Comparison of ENCODE assay signal across 9 mouse cellular contexts in genomic region chr7:127712461-127713385, GRCm38 (mm10). TPM values are rescaled to one million over a fixed set of nuclear protein-coding genes. Genes with fewer than 3 reads are reported as not detected.
A peak's percentile ranks its signal among the peaks of the same experiment; 100 is the strongest.
DNase-seq lines count a peak whose midpoint lies in the region; ATAC-seq and TF ChIP-seq lines count a peak whose summit lies in the region.
"Had no signal": no experiment of that assay in that cellular context is flagged by ENCODE, and none has a peak within 500 bp of the region (broad histone marks: within the 10 kb centered on the region; RNA-seq: fewer than 3 reads in every experiment).

Gene Ctf1 (plus strand): TSS chr7:127712736.

- no peak for ATAC-seq in G1E (ENCODE audit: extremely low read depth, insufficient number of reproducible peaks, low FRiP score, poor library complexity, severe bottlenecking)
- peak; percentile 73 for ATAC-seq in forebrain, embryonic 16.5 days
- peak; percentile 39 for ATAC-seq in lung, embryonic 14.5 days (ENCODE audit: insufficient read depth)

- no peak for TF ChIP-seq CTCF in G1E (IDR thresholded peaks at IDR 0.05; ENCODE audit: low read depth, low read length)
- TF ChIP-seq CTCF in layer of hippocampus, adult 2 months (conservative IDR thresholded peaks at IDR 0.05) = no peak
- TF ChIP-seq CTCF in lung, embryonic 14.5 days (IDR thresholded peaks at IDR 0.05; ENCODE audit: low read depth) = no peak
- no peak for TF ChIP-seq CTCF in olfactory bulb, adult 2 months (IDR thresholded peaks at IDR 0.05; ENCODE audit: insufficient read depth, low read depth, low read length)

- peak within 1 kb of the TSS; percentile 50 for H3K4me2 ChIP-seq in forebrain, embryonic 16.5 days (ENCODE audit: low read length)
- peak within 1 kb of the TSS; percentile 77 for H3K4me2 ChIP-seq in lung, embryonic 14.5 days

- no peaks in the 10 kb centered on the region for H3K9me3 ChIP-seq in G1E (replicated peaks)
- H3K9me3 ChIP-seq in forebrain, embryonic 16.5 days (ENCODE audit: control insufficient read depth, low read length) = no peaks in the 10 kb centered on the region
- H3K9me3 ChIP-seq in lung, embryonic 14.5 days (ENCODE audit: low read depth, low read length) = no peaks in the 10 kb centered on the region

- peak; percentile 58 for DNase-seq in G1E (ENCODE audit: low spot score)
- peak; percentile 71 for DNase-seq in cerebellum, adult 11 months
- peak; percentile 58 for DNase-seq in heart, postnatal 25 days (ENCODE audit: low spot score)
- peak; percentile 77 to 83 for DNase-seq in layer of hippocampus, adult 2 months (ENCODE audit: low spot score in 2 of 2)
- DNase-seq in lung, embryonic 14.5 days = peak; percentile 93
- DNase-seq in thymus, postnatal 10 days (ENCODE audit: low spot score in 2 of 2) = peak; percentile 60 to 63

- peak within 1 kb of the TSS; percentile 59; the same call in 1 of the 2 replicates for H3K27ac ChIP-seq in forebrain, embryonic 16.5 days (ENCODE audit: low read length)
- peak within 1 kb of the TSS; percentile 73 for H3K27ac ChIP-seq in layer of hippocampus, adult 2 months
- peak within 1 kb of the TSS; percentile 97 for H3K27ac ChIP-seq in lung, embryonic 14.5 days (ENCODE audit: low read depth)
- H3K27ac ChIP-seq in olfactory bulb, adult 2 months (ENCODE audit: insufficient read depth, low read depth, low read length) = no peak within 1 kb of the TSS
- H3K27ac ChIP-seq: macrophage had no signal

- no peak for TF ChIP-seq POLR2A in olfactory bulb, adult 2 months (IDR thresholded peaks at IDR 0.05; ENCODE audit: insufficient read depth, low read depth, low read length)

- peak within 1 kb of the TSS; percentile 66 for H3K4me3 ChIP-seq in G1E (ENCODE audit: low read depth, low read length)
- H3K4me3 ChIP-seq in forebrain, embryonic 16.5 days (replicated peaks; ENCODE audit: low read length) = peak within 1 kb of the TSS; percentile 35
- peak within 1 kb of the TSS; percentile 49 for H3K4me3 ChIP-seq in layer of hippocampus, adult 2 months
- H3K4me3 ChIP-seq in lung, embryonic 14.5 days (ENCODE audit: low read depth, low read length) = peak within 1 kb of the TSS; percentile 41
- peak within 1 kb of the TSS; percentile 2; the same call in 1 of the 2 replicates for H3K4me3 ChIP-seq in olfactory bulb, adult 2 months (ENCODE audit: insufficient read depth, low read depth, low read length)

- H3K27me3 ChIP-seq in G1E (ENCODE audit: insufficient read depth, low read length) = peaks cover 6% of the 10 kb centered on the region
- no peaks in the 10 kb centered on the region for H3K27me3 ChIP-seq in forebrain, embryonic 16.5 days (replicated peaks; ENCODE audit: control insufficient read depth, insufficient read depth, low read length)
- no peaks in the 10 kb centered on the region for H3K27me3 ChIP-seq in lung, embryonic 14.5 days (ENCODE audit: insufficient read depth, low read length)

- intact Hi-C loops in heart, postnatal 25 days (cut with DNase I) = loop anchor here (5.0 kb wide), 1 partner anchor 35 kb away; no protein-coding TSS in a partner anchor

- under 1% methylated on average over 28 of the region's 28 CpGs for WGBS in forebrain, embryonic 16.5 days
- 1% methylated on average over 28 of the region's 28 CpGs for WGBS in lung, embryonic 14.5 days
- WGBS in olfactory bulb, adult 2 months = 6% methylated on average over 28 of the region's 28 CpGs

- peak within 1 kb of the TSS; percentile 16 for H3K9ac ChIP-seq in forebrain, embryonic 16.5 days (replicated peaks; ENCODE audit: low read depth, low read length)
- H3K9ac ChIP-seq in lung, embryonic 14.5 days = peak within 1 kb of the TSS; percentile 48

- peaks cover 43% of the 10 kb centered on the region for H3K4me1 ChIP-seq in G1E (ENCODE audit: insufficient read depth, low read depth, low read length)
- peaks cover 27% of the 10 kb centered on the region for H3K4me1 ChIP-seq in forebrain, embryonic 16.5 days (replicated peaks; ENCODE audit: control insufficient read depth, insufficient read depth, low read length)
- peaks cover 18% of the 10 kb centered on the region for H3K4me1 ChIP-seq in lung, embryonic 14.5 days (ENCODE audit: insufficient read depth)
- peaks cover 12% of the 10 kb centered on the region for H3K4me1 ChIP-seq in olfactory bulb, adult 2 months (ENCODE audit: control insufficient read depth, insufficient read depth, low read length)

- no peaks in the 10 kb centered on the region for H3K36me3 ChIP-seq in G1E (replicated peaks)
- H3K36me3 ChIP-seq in forebrain, embryonic 16.5 days (ENCODE audit: control insufficient read depth, insufficient read depth) = no peaks in the 10 kb centered on the region
- H3K36me3 ChIP-seq in lung, embryonic 14.5 days (ENCODE audit: insufficient read depth) = no peaks in the 10 kb centered on the region

RNA-seq across cellular contexts. Expression of gene Ctf1, which starts in this region (rescaled TPM):
- total RNA-seq in G1E (2014; fragmentation: Nextera tagmentation) = 5.3 and 9.6 TPM in 2 replicates
- 0.41 and 2.3 TPM in 2 replicates for total RNA-seq in G1E (2017)
- 1.7 and 2.2 TPM in 2 replicates for polyA plus RNA-seq in G1E (2012)
- 3.5 and 4.5 TPM in 2 replicates for polyA plus RNA-seq in forebrain, embryonic 16.5 days (2015; fragmentation: Nextera tagmentation; extraction: Ambion mirVana)
- total RNA-seq in heart, postnatal 25 days (2021) = 1 to 10 TPM; 7.1 to 9.3 TPM
- 1 to 10 TPM; 1.9 to 3.1 TPM for total RNA-seq in layer of hippocampus, adult 2 months (2021)
- polyA plus RNA-seq in lung, embryonic 14.5 days (2014; fragmentation: Nextera tagmentation; extraction: Ambion mirVana) = 11.7 and 15.6 TPM in 2 replicates
- not detected in 2 replicates for polyA plus RNA-seq in olfactory bulb, adult 2 months (2012; ENCODE audit: insufficient read depth, insufficient read length, low replicate concordance, missing spikeins)
- polyA plus RNA-seq: macrophage had no signal

Comparison
In these comparisons a context has a peak if more than half of its experiments do, and no peak if none do; other contexts are left out.
1. H3K4me3 ChIP-seq: peak in every context shown above with its lines; median percentile 66 in G1E; 49 in layer of hippocampus, adult 2 months; 41 in lung, embryonic 14.5 days; 35 in forebrain, embryonic 16.5 days; 2 in olfactory bulb, adult 2 months.